Mouse (Mus musculus) ES-E14 (cell line): ENCODE results near the gene Stk38l. TPM values are rescaled to one million over a fixed set of nuclear protein-coding genes. Genes with fewer than 3 reads are reported as not detected.

Source experiments
- DNase-seq: peaks from one replicate; pipeline ENCODE4 v3.0.0-alpha.2; 2013; ENCODE audit warnings: low read depth, low spot score
- H3K27ac ChIP-seq: 2 replicates; pipeline ENCODE4 v1.5.1; 2012; ENCODE audit warnings: low read depth, mild to moderate bottlenecking, low read length, moderate library complexity, mixed read lengths; ENCODE audit not compliant: poor library complexity, insufficient read depth, severe bottlenecking
- H3K36me3 ChIP-seq: 2 replicates; pipeline ENCODE4 v1.6.1; 2012; ENCODE audit warnings: mild to moderate bottlenecking, low read length, moderate library complexity, mixed read lengths; ENCODE audit not compliant: control insufficient read depth, poor library complexity, insufficient read depth, severe bottlenecking
- H3K4me1 ChIP-seq, 2 experiments: fragments of 150-350 bp in 1 of 2; sonication (generic) in 1 of 2; 2 replicates each; pipeline ENCODE4 v1.6.1; 2012; ENCODE audit warnings: low read length in 2 of 2, mild to moderate bottlenecking in 1 of 2, mixed read lengths in 1 of 2; ENCODE audit not compliant: control insufficient read depth in 2 of 2, insufficient read depth in 2 of 2, poor library complexity in 1 of 2
- H3K4me3 ChIP-seq, 2 experiments: fragments of 150-350 bp in 1 of 2; sonication (generic) in 1 of 2; 2 replicates each; pipeline ENCODE4 v1.5.1; 2012; ENCODE audit warnings: low read length in 2 of 2, low read depth in 1 of 2, mild to moderate bottlenecking in 1 of 2, mixed read lengths in 1 of 2; ENCODE audit not compliant: insufficient read depth in 1 of 2, poor library complexity in 1 of 2, severe bottlenecking in 1 of 2
- H3K9ac ChIP-seq: 2 replicates; pipeline ENCODE4 v1.6.1; 2012; ENCODE audit warnings: low read depth, mild to moderate bottlenecking, low read length, mixed read lengths; ENCODE audit not compliant: poor library complexity, insufficient read depth, severe bottlenecking
- H3K9me3 ChIP-seq: fragments of 150-350 bp; sonication (generic); 2 replicates; pipeline ENCODE4 v1.6.1; 2012; ENCODE audit warnings: low read depth, mild to moderate bottlenecking, low read length; ENCODE audit not compliant: control insufficient read depth, insufficient read depth
- CHD2 ChIP-seq: IDR thresholded peaks from 2 replicates; pipeline ENCODE4 v1.6.1; 2014; ENCODE audit warnings: mild to moderate bottlenecking, low read depth, low read length, inconsistent platforms
- HCFC1 ChIP-seq: IDR thresholded peaks from 2 replicates; pipeline ENCODE4 v1.6.1; 2012; ENCODE audit warnings: low read length, inconsistent platforms, borderline replicate concordance; ENCODE audit not compliant: insufficient read depth
- MAFK ChIP-seq: IDR thresholded peaks from 2 replicates; pipeline ENCODE4 v1.6.1; 2014; ENCODE audit warnings: mild to moderate bottlenecking, low read depth, low read length, inconsistent platforms; ENCODE audit not compliant: insufficient read depth
- ZC3H11A ChIP-seq: IDR thresholded peaks from 2 replicates; pipeline ENCODE4 v1.6.1; 2012; ENCODE audit warnings: low read depth, mild to moderate bottlenecking, inconsistent platforms, low read length, borderline replicate concordance
- ZNF384 ChIP-seq: IDR thresholded peaks from 2 replicates; pipeline ENCODE4 v1.6.1; 2012; ENCODE audit warnings: low read depth, low read length, inconsistent platforms
- in situ Hi-C, 2 experiments: fragments of 600-800 bp; cut with MboI; formaldehyde crosslinking; loops; one replicate each; pipeline ENCODE4 v1.15.1; 2025; ENCODE audit warnings: low sequenced_read_pairs in 2 of 2, inconsistent platforms in 1 of 2; ENCODE audit not compliant: unreplicated experiment in 2 of 2
- total RNA-seq: library from RNA; depleted of rRNA; stranded (reverse); fragments of 300-350 nt; gene quantifications from 2 replicates; pipeline ENCODE4 v1.2.3, GENCODE M21; 2012

Gene Stk38l
- total RNA-seq, 1 experiment = 14.3 TPM

DNA sequence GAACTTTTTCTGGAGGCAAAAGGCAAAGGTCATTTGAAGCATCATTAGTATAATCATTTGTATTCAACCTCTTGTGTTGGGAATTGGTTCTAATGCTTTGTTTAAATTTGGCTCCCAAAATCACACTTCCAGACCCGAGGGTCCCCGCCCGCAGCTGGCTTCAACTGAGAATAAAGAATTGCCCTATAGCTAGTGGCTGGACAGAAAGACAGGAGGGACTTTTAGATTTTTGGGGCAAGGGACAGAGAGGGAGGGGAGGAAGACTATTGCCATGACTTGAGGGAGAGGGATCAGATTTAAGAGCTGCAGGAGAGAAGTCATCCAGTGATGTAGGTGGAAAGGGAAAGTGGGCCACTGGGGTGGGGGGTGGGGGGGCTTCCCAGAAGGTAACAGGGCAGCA is 56.8 kb downstream of the Stk38l start:
- Histone ChIP-seq H3K27ac (no peak overlapping the region), H3K4me1 (no peaks in the 10 kb centered on the region), H3K36me3 (no peaks in the 10 kb centered on the region), H3K4me3 (no peak overlapping the region), H3K9ac (no peak overlapping the region), H3K9me3 (no peaks in the 10 kb centered on the region)
- in situ Hi-C loops = no loop called here
- TF ChIP-seq ZNF384 (no peak), HCFC1 (no peak), CHD2 (no peak), MAFK (no peak), ZC3H11A (no peak)
- DNase-seq = no peak

DNA sequence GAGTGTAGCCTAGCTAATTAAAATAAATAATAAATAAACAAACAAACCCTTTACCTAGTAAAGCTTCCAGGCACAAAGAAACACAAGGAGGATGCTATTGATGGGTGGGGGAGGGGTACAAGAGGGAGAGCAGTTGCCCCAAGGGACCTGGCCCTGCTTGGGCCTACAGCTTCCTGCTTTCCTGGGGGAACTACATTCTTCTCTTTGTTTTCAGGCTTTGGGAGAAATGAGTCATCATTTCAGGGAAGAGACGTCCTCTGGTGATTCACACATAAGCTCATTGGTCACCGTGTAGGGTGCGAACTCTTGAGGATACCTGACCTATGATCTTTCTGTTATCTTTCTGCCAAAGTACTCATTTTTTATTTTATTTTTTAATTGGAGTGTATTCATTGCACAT is 68.7 kb downstream of the Stk38l start:
- TF ChIP-seq MAFK = no peak
- TF ChIP-seq ZC3H11A = no peak
- TF ChIP-seq CHD2 = no peak; the same call in 1 of the 2 replicates
- TF ChIP-seq ZNF384 = no peak
- no peak for TF ChIP-seq HCFC1
- no peaks in the 10 kb centered on the region for H3K9me3 ChIP-seq
- in situ Hi-C loops = no loop called here

DNA sequence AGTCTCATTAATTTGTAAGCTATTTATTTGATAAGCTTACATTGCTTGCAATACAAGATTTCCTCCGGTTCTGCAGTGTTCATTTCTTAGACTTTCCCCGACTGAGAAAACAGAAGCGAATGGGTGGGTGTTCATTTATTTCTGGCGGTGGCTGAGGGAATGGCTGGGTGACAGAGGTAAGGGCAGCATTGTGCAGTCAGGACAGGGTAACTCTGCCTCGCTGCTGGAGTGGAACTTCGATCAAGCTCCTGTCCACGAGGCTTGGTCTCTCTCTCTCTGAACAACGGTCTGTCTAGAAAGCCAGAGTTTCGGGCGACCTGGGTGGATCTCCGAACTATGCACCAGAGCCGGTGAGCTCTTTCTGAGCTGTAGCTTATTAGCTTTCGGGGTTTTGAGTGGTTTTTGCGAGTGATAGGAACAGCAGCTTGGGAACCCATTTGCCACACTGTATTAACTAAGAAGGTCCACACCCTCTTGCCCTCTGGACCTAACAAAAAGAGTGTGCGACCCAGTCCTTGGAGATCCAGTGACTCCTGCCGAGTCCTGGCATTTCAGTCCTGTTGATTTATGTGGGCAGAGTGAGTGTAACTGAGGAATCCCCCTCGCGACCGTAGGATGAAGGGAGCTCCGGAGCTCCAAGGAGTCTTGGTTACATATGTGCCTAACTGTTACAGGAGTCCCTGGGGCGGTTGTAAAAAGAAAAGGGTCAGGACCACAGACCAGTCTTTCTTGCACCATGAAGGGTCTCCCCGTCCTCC is 70.5 kb downstream of the Stk38l start:
- TF ChIP-seq ZC3H11A (no peak), CHD2 (no peak), MAFK (no peak), HCFC1 (no peak), ZNF384 (no peak)
- Histone ChIP-seq H3K4me1 (peaks cover 0 to 9% of the 10 kb centered on the region in 2 experiments; a peak in 1 of 4 replicates), H3K27ac (no peak overlapping the region), H3K9ac (peak overlapping the region; percentile 62), H3K9me3 (no peaks in the 10 kb centered on the region), H3K36me3 (no peaks in the 10 kb centered on the region), H3K4me3 (peak overlapping the region; percentile 60 to 67)
- in situ Hi-C loops = no loop called here
- no peak for DNase-seq

More for the DNA sequence above, 68.7 kb downstream of the Stk38l start:
- H3K4me1 ChIP-seq = peaks cover 0 to 9% of the 10 kb centered on the region in 2 experiments; a peak in 1 of 4 replicates
- DNase-seq = no peak
- no peak overlapping the region for H3K4me3 ChIP-seq
- no peak overlapping the region; the same call in 1 of the 2 replicates for H3K27ac ChIP-seq
- H3K9ac ChIP-seq = no peak overlapping the region
- no peaks in the 10 kb centered on the region for H3K36me3 ChIP-seq

DNA sequence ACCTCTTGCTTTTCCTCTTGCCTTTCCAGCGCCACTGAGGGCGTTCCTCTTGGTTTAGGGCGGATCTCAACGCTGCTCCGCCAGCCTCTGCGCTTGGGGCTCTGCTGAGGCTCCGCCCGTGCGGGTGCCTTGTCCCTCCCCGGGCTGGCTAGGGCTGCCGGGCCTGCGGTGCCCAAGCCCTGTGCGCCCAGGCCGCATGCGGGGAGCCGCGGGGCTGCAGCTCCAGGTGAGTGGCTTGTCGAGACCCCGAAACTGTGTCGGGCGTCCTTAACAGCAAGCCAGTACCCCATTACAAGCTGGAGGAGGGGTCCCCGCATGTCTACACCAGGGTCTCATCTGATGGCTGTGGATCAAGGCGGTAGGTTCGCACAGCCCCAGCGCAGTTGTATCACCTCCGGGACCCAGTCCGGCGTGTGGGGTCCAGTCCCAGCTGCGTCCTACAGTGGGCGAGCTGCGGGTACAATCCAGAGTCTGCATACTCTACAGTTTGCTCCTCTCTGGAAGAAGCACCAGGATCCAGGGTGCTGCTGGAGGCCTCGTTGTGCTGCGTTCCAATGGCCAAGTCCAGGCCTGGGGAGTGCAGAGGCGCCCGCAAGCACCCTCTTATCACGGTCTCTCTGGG is 71.2 kb downstream of the Stk38l start, which contains the start of gene Arntl2:
Arntl2 (plus strand) TSS at position 132 of the 622 bp plus-strand sequence.
- DNase-seq = peak; percentile 42
- no peaks in the 10 kb centered on the region for H3K36me3 ChIP-seq
- in situ Hi-C loops = no loop called here
- H3K9ac ChIP-seq = peak within 1 kb of the TSS; percentile 62
- no peaks in the 10 kb centered on the region for H3K9me3 ChIP-seq
- peaks cover 0 to 9% of the 10 kb centered on the region in 2 experiments; a peak in 1 of 4 replicates for H3K4me1 ChIP-seq
- TF ChIP-seq ZC3H11A = no peak
- no peak for TF ChIP-seq MAFK
- no peak for TF ChIP-seq HCFC1
- no peak for TF ChIP-seq CHD2
- no peak within 1 kb of the TSS for H3K27ac ChIP-seq
- H3K4me3 ChIP-seq = peak within 1 kb of the TSS; percentile 60 to 67
